Mouse (Mus musculus): ENCODE data around the gene Olfr876.
"Not testable (repeated sequence)": the region's sequence is repeated elsewhere in the genome, so short reads cannot be mapped to it uniquely, and the experiment has no call there.

Gene Olfr876

DNA sequence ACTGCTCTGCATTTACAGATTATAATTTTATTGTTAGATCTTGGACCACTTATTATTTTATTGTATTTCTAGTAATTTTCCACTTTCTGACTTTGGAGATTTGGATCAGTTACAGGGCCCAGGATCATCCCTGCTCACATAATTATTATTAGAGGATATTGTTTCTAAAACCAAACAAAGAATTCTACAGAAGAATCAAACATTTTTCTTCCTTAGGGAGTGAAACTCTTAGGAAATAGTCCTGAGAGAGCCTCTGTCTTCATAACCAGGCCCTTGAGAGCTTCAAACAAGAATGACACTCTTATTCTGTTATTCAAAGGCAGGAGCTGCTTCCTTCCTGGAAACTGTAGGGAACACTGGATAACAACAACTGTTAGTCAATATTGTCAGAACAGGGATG is at the start of gene Olfr876:
Olfr876 (plus strand) TSS at position 301 of the 400 bp plus-strand sequence.
- no peak for DNase-seq (ENCODE audit: low read depth)

GRCm38 (mm10) chr9:37761728-37762127 is 41.1 kb upstream of the Olfr876 start:
- DNase-seq (ENCODE audit: low read depth): no peak

- no peak for DNase-seq (ENCODE audit: low read depth)
These were observed 40.3 kb upstream of the Olfr876 start for GRCm38 (mm10) chr9:37762541-37762940.

GRCm38 (mm10) chr9:37770661-37771060 is 32.2 kb upstream of the Olfr876 start:
- no peak for DNase-seq (ENCODE audit: low read depth)

DNA sequence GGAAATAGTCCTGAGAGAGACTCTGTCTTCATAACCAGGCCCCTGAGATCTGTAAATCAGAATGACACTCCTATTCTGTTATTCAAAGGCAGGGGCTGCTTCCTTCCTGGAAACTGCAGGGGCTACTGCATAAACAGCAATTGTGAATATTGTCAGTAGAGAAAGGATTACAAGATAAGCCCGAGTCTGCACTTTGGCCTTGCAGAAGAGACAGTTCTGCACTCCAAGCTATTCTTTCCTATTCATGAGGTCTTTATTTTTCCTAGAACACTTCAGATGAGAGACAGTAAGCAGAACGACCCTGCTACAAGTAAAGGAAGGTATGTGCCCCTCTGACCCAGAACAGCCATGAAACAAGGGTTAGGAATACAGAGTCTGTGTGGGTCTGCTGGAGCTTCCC is 31.1 kb upstream of the Olfr876 start, which contains the start of gene Olfr875:
Olfr875 (plus strand) TSS at position 99 of the 400 bp plus-strand sequence.
- DNase-seq (ENCODE audit: low read depth): no peak

- no peak for DNase-seq (ENCODE audit: low read depth)
These were observed 20.0 kb upstream of the Olfr876 start for GRCm38 (mm10) chr9:37782766-37783260.

GRCm38 (mm10) chr9:37783394-37784387 is 19.1 kb upstream of the Olfr876 start:
- not testable (repeated sequence) for DNase-seq (ENCODE audit: low read depth)

DNA sequence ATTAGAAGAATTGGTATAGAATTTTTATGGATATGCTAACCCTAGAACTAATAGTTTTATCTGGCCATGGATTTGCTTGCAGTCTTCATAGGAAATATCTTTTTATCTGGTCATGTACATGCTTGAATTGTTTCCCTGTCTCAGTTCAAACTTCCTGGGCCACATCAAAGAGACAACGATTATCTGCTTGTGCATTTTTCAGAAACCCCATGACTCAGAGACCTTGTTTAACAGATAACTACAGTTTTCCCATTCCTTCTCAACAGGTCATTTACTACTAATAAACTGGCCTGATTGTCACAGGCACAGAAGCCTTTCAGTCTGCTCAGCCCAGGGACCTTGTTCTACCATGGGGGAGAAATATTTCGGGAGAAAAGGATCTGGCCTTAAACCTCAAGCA is 16.4 kb upstream of the Olfr876 start:
- no peak for DNase-seq (ENCODE audit: low read depth)

DNA sequence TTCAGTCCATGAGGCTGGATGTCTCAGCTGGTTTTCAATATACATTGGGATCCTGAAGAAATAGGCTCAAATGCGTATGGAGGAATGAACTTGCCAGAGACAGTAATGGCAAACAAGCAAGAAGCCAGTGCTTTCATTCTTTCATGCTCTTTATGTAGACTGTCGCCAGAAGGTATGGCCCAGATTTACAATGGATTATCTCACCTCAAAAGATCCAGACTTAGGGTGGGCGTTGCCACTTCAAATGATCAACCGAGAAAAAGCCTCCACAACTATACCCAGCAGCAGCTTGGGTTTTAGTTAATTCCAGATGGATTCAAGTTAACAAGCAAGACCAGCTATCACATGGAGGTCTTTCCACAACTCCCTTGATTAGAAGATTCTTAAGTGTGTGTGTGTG is 776 bp upstream of the Olfr876 start:
- DNase-seq (ENCODE audit: low read depth): no peak

DNA sequence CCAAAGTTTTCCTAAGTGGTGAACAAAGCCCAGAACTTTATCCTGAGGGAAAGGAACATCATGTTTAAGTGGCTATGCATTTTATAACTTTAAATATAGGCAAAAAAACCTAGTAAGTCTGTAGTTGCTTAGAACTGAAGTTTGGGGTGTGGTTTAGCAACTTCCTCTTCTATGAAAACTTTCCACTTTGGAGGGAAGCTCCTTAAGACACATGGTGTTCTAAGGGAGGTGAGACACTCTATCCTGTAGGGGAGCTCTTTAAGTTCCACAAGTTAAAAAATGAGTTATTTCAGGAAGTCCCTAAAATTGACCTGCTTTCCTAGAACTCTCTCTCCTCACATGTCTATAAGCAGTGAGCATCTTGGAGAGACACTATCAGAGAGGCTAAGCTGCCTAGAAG is 4.4 kb downstream of the Olfr876 start:
- DNase-seq (ENCODE audit: low read depth): no peak

DNA sequence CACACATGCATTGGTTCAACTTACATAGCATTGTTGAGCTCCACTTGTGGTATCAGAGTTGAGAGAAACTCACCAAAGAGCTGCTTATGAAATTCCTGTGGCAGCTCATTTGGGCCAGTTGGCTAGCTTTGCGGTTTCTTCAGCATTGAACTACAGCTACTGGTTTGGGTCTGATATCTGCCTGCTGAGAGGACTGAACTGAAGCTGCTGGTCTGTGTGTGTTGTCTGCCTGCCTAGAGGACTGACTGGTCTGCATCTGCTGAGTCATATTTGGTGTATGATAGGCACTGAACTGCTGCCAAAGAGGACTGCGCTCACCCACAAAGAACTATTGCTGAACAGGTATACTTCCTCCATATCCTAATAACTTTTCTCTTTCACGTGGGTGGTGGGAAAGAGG is 5.6 kb downstream of the Olfr876 start:
- DNase-seq (ENCODE audit: low read depth): no peak

DNA sequence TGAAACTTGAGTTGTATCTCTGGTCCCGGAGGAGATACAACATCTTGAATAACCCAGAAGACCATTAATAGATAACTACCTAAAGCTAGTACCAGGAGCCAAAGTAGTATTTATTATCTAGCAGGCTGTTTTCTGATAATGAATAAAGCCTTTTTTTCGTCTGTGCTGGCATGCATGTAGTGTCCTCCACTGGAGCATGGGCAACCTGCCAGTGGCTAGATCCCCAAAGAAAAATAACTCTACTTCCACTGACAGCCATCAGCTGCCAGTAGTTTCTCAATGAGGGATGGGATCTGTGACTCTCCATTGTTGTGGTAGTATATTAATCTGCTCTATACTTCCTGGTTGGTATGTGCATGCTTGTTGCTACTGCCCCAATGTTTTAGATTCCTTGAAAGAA is 6.1 kb downstream of the Olfr876 start:
- DNase-seq (ENCODE audit: low read depth): no peak

GRCm38 (mm10) chr9:37814696-37815095 is 11.9 kb downstream of the Olfr876 start:
- DNase-seq (ENCODE audit: low read depth): no peak

GRCm38 (mm10) chr9:37829881-37830280 is 27.1 kb downstream of the Olfr876 start:
- no peak for DNase-seq (ENCODE audit: low read depth)

GRCm38 (mm10) chr9:37833341-37833740 is 30.5 kb downstream of the Olfr876 start:
- peak; percentile 27 for DNase-seq (ENCODE audit: low read depth)

DNA sequence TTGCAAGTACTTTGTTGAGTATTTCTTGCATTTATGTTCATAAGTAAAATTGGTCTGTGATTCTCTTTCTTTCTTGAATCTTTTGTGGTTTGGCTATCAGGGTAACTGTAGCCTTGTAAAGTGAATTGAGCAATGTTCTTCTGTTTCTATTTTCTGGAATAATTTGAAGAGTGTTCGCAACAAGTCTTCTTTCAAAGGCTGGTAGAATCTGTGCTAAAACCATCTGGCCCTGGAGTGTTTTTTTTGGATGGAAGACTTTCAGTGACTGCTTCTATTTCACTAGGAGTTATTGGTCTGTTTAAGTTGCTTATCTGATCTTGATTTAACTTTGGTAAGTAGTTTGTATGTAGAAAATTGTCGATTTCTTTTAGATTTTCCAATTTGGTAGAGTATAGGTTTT is 46.4 kb downstream of the Olfr876 start:
- DNase-seq (ENCODE audit: low read depth): no peak

GRCm38 (mm10) chr9:37853969-37854368 is 51.1 kb downstream of the Olfr876 start, which contains the start of gene Olfr877:
TSS of gene Olfr877 (plus strand) at chr9:37854269.
- DNase-seq (ENCODE audit: low read depth): no peak

Measured in NIH3T3 (cell line).